Mouse (Mus musculus) limb, embryonic 11.5 days (tissue): ENCODE results near the gene 4933428G20Rik. TPM values are rescaled to one million over a fixed set of nuclear protein-coding genes. Genes with fewer than 3 reads are reported as not detected.

Experiments
- ATAC-seq: fragments of 200-750 bp; cut with Nextera tagmentation; 2 replicates; pipeline ENCODE4 v1.8.0; 2017; ENCODE audit warnings: low read depth; ENCODE audit not compliant: insufficient number of reproducible peaks, low FRiP score, low TSS enrichment
- DNase-seq: peaks from one replicate; pipeline ENCODE4 v3.0.0-alpha.2; 2015; ENCODE audit warnings: low spot score
- H3K27ac ChIP-seq: fragments of 300-500 bp; sonication (generic); replicated peaks from 2 replicates; pipeline ENCODE4 v1.5.1; 2014; ENCODE audit warnings: low read depth, mild to moderate bottlenecking, low read length
- H3K27me3 ChIP-seq: fragments of 300-500 bp; sonication (generic); 2 replicates; pipeline ENCODE4 v1.6.1; 2014; ENCODE audit warnings: mild to moderate bottlenecking, low read length, mixed read lengths; ENCODE audit not compliant: control insufficient read depth, insufficient read depth
- H3K36me3 ChIP-seq: fragments of 300-500 bp; sonication (generic); 2 replicates; pipeline ENCODE4 v1.6.1; 2014; ENCODE audit warnings: mild to moderate bottlenecking, low read length, moderate library complexity, mixed read lengths; ENCODE audit not compliant: control insufficient read depth, insufficient read depth
- H3K4me1 ChIP-seq: fragments of 300-500 bp; sonication (generic); 2 replicates; pipeline ENCODE4 v1.6.1; 2014; ENCODE audit warnings: low read length, mixed read lengths; ENCODE audit not compliant: control insufficient read depth, insufficient read depth
- H3K4me2 ChIP-seq: fragments of 300-500 bp; sonication (generic); 2 replicates; pipeline ENCODE4 v1.6.1; 2014; ENCODE audit warnings: low read depth, mild to moderate bottlenecking, moderate library complexity; ENCODE audit not compliant: severe bottlenecking
- H3K4me3 ChIP-seq: fragments of 300-500 bp; sonication (generic); 2 replicates; pipeline ENCODE4 v1.5.1; 2014; ENCODE audit warnings: low read depth, low read length
- H3K9ac ChIP-seq: fragments of 300-500 bp; sonication (generic); 2 replicates; pipeline ENCODE4 v1.6.1; 2014; ENCODE audit warnings: mild to moderate bottlenecking, low read length
- H3K9me3 ChIP-seq: fragments of 300-500 bp; sonication (generic); 2 replicates; pipeline ENCODE4 v1.6.1; 2016; ENCODE audit warnings: low read length; ENCODE audit not compliant: control insufficient read depth
- WGBS: fragments of 180-500 bp; shearing (Covaris S2); extraction: QIAGEN DNeasy Blood & Tissue Kit; methylation state at CpG from one replicate; pipeline ENCODE4 v1.1.7; 2014; 5-methylcytosine and 5-hydroxymethylcytosine counted together
- polyA plus RNA-seq: library from polyadenylated mRNA; unstranded; fragments of >200 nt; fragmentation: Nextera tagmentation; extraction: Ambion mirVana; gene quantifications from 2 replicates; pipeline ENCODE4 v1.2.1, GENCODE M21; 2014

The 4933428G20Rik gene
- polyA plus RNA-seq, 1 experiment from 2014 or later, result not detected

DNA sequence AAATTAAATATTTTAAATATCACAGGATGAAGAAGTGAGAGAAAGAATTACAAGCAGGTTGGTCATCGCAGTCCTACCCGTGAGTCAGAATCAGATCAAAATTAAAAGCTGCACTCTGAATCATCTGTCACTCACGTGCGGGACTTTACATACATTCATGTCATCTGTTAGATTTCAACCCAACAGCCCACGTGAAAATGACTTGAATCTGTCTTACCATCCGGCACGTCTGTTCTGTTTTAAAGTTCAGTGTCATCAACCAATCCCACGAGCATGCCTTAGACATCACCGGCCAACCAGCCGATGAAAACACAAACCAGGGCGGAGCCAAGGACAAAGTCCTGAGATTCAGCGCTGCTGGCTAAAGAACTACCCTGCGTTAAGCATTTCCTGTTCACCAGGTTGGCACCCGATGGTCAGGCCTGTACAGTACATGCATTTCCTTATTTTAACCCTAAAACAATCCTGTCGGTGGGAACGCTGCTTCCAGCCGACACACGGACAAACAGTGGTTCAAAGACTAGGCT, 28.2 kb upstream of the 4933428G20Rik start:
- 74% methylated on average over 18 of the region's 18 CpGs for WGBS
- H3K27ac ChIP-seq, result no peak overlapping the region
- DNase-seq (no peak), ATAC-seq (no peak)
- no peaks in the 10 kb centered on the region for H3K36me3 ChIP-seq
- no peak overlapping the region for H3K4me2 ChIP-seq
- H3K9me3 ChIP-seq, result no peaks in the 10 kb centered on the region
- H3K27me3 ChIP-seq, result peaks cover 14% of the 10 kb centered on the region
- no peak overlapping the region for H3K9ac ChIP-seq
- H3K4me3 ChIP-seq, result no peak overlapping the region
- peaks cover 11% of the 10 kb centered on the region for H3K4me1 ChIP-seq

DNA sequence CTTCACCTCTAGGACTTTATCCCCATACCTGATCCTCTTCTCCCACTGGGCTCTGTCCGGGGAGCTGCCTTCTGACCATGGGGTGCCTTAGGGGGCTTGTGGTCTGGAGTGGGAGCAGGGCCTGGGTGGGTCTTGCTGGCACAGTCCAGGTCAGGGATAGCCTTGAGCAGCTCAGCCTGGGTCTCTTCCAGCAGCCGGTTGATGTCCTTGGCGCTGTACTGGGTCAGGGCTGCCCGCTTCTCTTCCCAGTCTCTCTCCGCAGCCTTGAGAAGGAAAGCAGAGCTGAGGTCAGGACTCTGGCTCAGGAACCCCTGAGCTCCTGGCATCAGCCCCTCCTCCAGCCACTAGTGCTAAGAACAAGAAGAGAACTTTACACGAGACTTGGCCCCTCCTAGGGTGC, 25.2 kb upstream of the 4933428G20Rik start:
- Histone ChIP-seq H3K4me2 (no peak overlapping the region), H3K4me3 (no peak overlapping the region), H3K27me3 (no peaks in the 10 kb centered on the region), H3K27ac (no peak overlapping the region), H3K4me1 (peaks cover 9% of the 10 kb centered on the region; the same call in 1 of the 2 replicates), H3K9me3 (no peaks in the 10 kb centered on the region), H3K36me3 (no peaks in the 10 kb centered on the region), H3K9ac (no peak overlapping the region)
- DNase-seq (no peak), ATAC-seq (no peak)
- 91% methylated on average over 6 of the region's 6 CpGs for WGBS

DNA sequence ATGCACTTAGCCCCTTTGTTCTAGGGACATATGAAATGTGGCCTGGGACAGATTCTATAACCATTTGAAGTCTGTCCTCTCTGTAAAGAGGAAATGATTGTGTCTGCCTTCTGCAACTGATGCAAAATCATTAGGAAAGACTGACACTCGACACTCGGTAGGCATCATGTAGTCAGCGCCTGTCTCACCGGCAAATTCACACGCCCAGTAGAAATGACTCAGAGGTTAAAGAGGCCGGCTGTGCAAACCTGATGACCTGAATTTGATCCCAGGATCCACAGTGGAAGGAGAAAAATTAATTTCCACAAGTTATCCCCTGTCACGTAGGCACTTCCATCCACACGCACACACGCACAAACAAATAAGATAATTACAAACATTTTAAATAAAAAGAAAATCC, 24.2 kb upstream of the 4933428G20Rik start:
- H3K36me3 ChIP-seq, result no peaks in the 10 kb centered on the region
- H3K4me1 ChIP-seq, result peaks cover 9% of the 10 kb centered on the region; the same call in 1 of the 2 replicates
- ATAC-seq, result no peak
- H3K27me3 ChIP-seq, result no peaks in the 10 kb centered on the region
- no peak for DNase-seq
- H3K4me3 ChIP-seq, result no peak overlapping the region
- no peak overlapping the region for H3K9ac ChIP-seq
- H3K9me3 ChIP-seq, result no peaks in the 10 kb centered on the region
- no peak overlapping the region for H3K27ac ChIP-seq
- H3K4me2 ChIP-seq, result no peak overlapping the region
- WGBS, result 47% methylated on average over 9 of the region's 9 CpGs

DNA sequence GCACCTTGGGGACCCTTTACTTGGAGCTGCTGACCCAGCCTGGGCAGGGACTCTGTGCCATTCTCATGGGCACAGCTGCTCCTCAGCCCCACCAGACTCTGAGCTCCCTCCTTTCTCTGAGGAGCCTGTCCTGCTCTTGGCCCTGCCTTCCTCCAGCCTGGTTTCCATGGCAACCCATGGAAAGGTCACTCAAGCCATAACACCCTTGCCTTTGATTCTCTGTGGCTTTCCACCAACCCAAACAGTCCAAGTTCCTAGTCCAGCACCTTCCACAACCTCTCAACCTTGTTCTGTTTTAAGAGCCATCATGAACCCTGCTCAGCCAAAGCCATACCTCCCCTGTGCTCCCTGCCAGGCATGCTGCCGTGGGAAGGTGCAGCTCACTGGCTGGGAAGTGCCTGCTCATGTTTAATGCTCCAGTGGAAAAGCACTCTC, 23.7 kb upstream of the 4933428G20Rik start:
- Histone ChIP-seq H3K36me3 (no peaks in the 10 kb centered on the region), H3K9ac (no peak overlapping the region), H3K27ac (peak overlapping the region; percentile 11; the same call in 1 of the 2 replicates), H3K27me3 (no peaks in the 10 kb centered on the region), H3K9me3 (no peaks in the 10 kb centered on the region), H3K4me3 (no peak overlapping the region), H3K4me1 (peaks cover 9% of the 10 kb centered on the region; the same call in 1 of the 2 replicates), H3K4me2 (no peak overlapping the region)
- ATAC-seq, result peak; percentile 20; the same call in 1 of the 2 replicates
- 0% methylated on average over 1 of the region's 1 CpGs for WGBS
- peak; percentile 59 for DNase-seq

DNA sequence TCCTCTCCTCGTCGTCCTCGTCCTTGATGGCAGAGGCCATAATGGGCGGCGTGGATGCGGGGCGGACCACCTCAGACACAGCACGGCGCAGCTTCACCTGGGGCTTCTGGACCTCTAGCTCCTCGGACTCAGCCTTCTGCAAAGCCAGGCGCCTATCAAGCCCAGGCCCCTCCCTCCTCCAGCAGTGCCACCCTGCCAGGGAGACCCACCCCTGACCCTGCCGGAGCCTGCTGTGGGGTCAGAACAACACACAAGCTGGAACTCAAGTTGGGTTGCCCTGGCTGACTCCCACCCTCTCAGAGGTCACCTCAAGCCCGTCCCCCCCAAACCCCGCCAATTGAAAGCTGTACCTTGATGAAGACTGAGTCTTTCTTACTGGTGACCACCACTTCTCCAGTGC, 23.0 kb upstream of the 4933428G20Rik start:
- ATAC-seq, result no peak
- 84% methylated on average over 14 of the region's 14 CpGs for WGBS

DNA sequence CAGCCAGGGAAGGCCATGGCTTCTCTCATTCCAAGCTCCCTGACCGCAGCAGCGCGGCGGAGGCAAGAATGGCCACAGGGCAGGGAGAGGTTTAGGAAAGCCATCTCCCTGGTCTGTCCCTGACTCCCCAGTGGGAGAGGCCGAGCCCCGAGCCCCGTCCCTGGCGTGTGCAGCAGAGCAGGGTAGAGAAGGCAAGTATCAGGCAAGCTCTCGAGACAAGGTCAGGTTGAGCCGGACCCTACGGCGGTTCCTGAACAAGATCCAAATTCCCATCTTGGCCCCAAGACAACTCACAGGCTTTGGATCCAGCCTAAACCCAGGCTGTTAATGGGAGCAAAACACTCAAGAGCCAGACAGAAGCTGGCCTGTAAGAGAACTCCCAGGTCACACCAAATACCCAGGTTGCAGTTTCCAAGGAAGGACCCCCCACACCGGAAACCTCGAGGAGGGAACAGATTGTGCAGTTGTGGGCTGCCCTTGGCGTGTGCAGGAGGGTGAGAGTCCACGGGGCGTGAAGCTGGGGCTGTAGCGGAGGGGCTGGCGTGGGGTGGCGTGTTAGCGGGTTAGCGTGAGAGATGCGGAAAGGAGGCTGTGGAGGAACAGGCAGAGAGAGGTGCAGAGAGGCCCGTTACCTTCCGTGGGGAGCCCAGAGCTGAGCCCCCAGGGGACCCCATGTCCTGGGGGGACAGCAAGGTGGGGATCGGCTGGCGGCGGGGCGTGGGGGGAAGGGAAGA, 21.8 kb upstream of the 4933428G20Rik start:
- DNase-seq, result no peak
- peaks cover 9% of the 10 kb centered on the region; the same call in 1 of the 2 replicates for H3K4me1 ChIP-seq
- H3K9me3 ChIP-seq, result no peaks in the 10 kb centered on the region
- ATAC-seq, result no peak
- H3K27ac ChIP-seq, result no peak overlapping the region
- no peaks in the 10 kb centered on the region for H3K36me3 ChIP-seq
- H3K9ac ChIP-seq, result no peak overlapping the region
- H3K27me3 ChIP-seq, result no peaks in the 10 kb centered on the region
- no peak overlapping the region for H3K4me2 ChIP-seq
- 81% methylated on average over 29 of the region's 29 CpGs for WGBS
- H3K4me3 ChIP-seq, result no peak overlapping the region

More for the DNA sequence above, 23.0 kb upstream of the 4933428G20Rik start:
- Histone ChIP-seq H3K9ac (no peak overlapping the region), H3K27me3 (no peaks in the 10 kb centered on the region), H3K4me1 (peaks cover 9% of the 10 kb centered on the region; the same call in 1 of the 2 replicates), H3K4me3 (no peak overlapping the region), H3K27ac (no peak overlapping the region), H3K4me2 (no peak overlapping the region), H3K36me3 (no peaks in the 10 kb centered on the region), H3K9me3 (no peaks in the 10 kb centered on the region)
- no peak for DNase-seq

DNA sequence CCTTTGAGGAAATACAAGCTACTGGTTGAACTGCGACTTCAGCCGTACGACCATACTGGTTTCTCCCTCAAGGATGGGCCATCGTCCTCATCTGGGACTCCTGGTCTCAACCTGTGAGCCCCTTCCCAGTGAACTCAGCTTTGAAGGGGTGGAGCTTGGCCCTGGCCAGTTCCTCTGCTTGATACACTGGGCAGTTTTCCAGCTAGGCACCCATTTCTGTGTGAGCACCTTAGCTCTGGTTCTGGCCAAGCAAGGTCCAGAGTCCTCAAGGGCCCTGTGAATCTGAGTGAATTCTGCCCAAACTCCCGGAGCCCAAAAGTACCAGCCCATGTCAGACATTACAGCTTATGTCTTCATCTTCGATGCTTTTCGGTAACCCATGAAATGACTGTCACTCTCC, 20.4 kb upstream of the 4933428G20Rik start:
- ATAC-seq (no peak), DNase-seq (no peak)
- Histone ChIP-seq H3K9me3 (no peaks in the 10 kb centered on the region), H3K36me3 (no peaks in the 10 kb centered on the region), H3K4me2 (no peak overlapping the region), H3K27ac (no peak overlapping the region), H3K4me1 (peaks cover 9% of the 10 kb centered on the region; the same call in 1 of the 2 replicates), H3K27me3 (no peaks in the 10 kb centered on the region), H3K9ac (no peak overlapping the region), H3K4me3 (no peak overlapping the region)
- 91% methylated on average over 7 of the region's 7 CpGs for WGBS

DNA sequence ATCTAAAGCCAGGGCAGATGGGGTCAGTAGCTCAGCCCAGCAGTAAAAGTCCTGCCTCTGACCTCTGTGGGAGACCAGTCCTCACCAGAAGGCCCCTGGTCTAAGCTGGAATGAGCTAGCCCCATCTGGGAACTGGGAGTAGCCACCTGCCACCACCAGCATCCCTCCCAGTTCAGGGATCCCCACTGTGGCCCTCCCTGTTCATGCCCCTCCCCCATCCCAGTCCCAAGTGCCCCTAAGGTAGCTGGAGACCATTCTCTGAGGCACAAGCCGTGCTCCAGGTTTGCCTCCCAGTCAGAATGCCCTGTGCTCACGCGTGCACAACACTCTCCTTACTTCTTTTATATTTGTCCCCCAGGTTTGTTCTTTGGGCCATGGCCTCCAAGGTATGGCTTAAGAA, 12.9 kb upstream of the 4933428G20Rik start:
- WGBS, result 72% methylated on average over 3 of the region's 3 CpGs
- H3K4me2 ChIP-seq, result no peak overlapping the region
- H3K36me3 ChIP-seq, result no peaks in the 10 kb centered on the region
- H3K4me3 ChIP-seq, result no peak overlapping the region
- DNase-seq, result no peak
- no peaks in the 10 kb centered on the region for H3K27me3 ChIP-seq
- no peak overlapping the region for H3K27ac ChIP-seq
- no peak overlapping the region for H3K9ac ChIP-seq
- H3K9me3 ChIP-seq, result no peaks in the 10 kb centered on the region
- ATAC-seq, result no peak
- H3K4me1 ChIP-seq, result 0 out of 2 replicates have a peak, but pooled peaks cover 6% of the 10 kb centered on the region
